Mouse (Mus musculus): Measurements from ENCODE around the gene Tmem260.

GRCm38 (mm10) chr14:48470742-48471487 lies 25.0 kb downstream of the Tmem260 start:
- TF ChIP-seq EP300 (IDR thresholded peaks at IDR 0.05) (no peak), CTCF (IDR thresholded peaks at IDR 0.05) (no peak)
